Mouse (Mus musculus) heart, embryonic 11.5 days (tissue): ENCODE data around the gene Abcg3. TPM values are rescaled to one million over a fixed set of nuclear protein-coding genes. Genes with fewer than 3 reads are reported as not detected.

ENCODE experiments used
- ATAC-seq: fragments of 200-750 bp; cut with Nextera tagmentation; replicated peaks from 2 replicates; pipeline ENCODE4 v1.8.0; 2017; ENCODE audit warnings: moderate library complexity; ENCODE audit not compliant: insufficient number of reproducible peaks, low FRiP score, low TSS enrichment
- H3K27ac ChIP-seq: fragments of 300-500 bp; sonication (generic); 2 replicates; pipeline ENCODE4 v1.5.1; 2014; ENCODE audit warnings: mild to moderate bottlenecking, low read depth, low read length
- H3K27me3 ChIP-seq: fragments of 300-500 bp; sonication (generic); 2 replicates; pipeline ENCODE4 v1.6.1; 2014; ENCODE audit warnings: mild to moderate bottlenecking, low read length, mixed read lengths; ENCODE audit not compliant: control insufficient read depth, insufficient read depth
- H3K36me3 ChIP-seq: fragments of 300-500 bp; sonication (generic); 2 replicates; pipeline ENCODE4 v1.6.1; 2014; ENCODE audit warnings: mild to moderate bottlenecking, low read length, moderate library complexity, mixed read lengths; ENCODE audit not compliant: control insufficient read depth, insufficient read depth
- H3K4me1 ChIP-seq: fragments of 300-500 bp; sonication (generic); 2 replicates; pipeline ENCODE4 v1.6.1; 2014; ENCODE audit warnings: low read length; ENCODE audit not compliant: control insufficient read depth, insufficient read depth
- H3K4me2 ChIP-seq: fragments of 300-500 bp; sonication (generic); 2 replicates; pipeline ENCODE4 v1.6.1; 2014; ENCODE audit warnings: mild to moderate bottlenecking, moderate library complexity
- H3K4me3 ChIP-seq: fragments of 300-500 bp; sonication (generic); 2 replicates; pipeline ENCODE4 v1.5.1; 2014; ENCODE audit warnings: low read depth, low read length
- H3K9ac ChIP-seq: fragments of 300-500 bp; sonication (generic); 2 replicates; pipeline ENCODE4 v1.6.1; 2014; ENCODE audit warnings: mild to moderate bottlenecking, low read depth, low read length, moderate library complexity
- H3K9me3 ChIP-seq: fragments of 300-500 bp; sonication (generic); replicated peaks from 2 replicates; pipeline ENCODE4 v1.6.1; 2016; ENCODE audit warnings: low read length; ENCODE audit not compliant: control insufficient read depth
- WGBS: fragments of 180-500 bp; shearing (Covaris S2); extraction: QIAGEN DNeasy Blood & Tissue Kit; methylation state at CpG from one replicate; pipeline ENCODE4 v1.1.7; 2014; ENCODE audit not compliant: insufficient replicate concordance; 5-methylcytosine and 5-hydroxymethylcytosine counted together
- polyA plus RNA-seq: library from polyadenylated mRNA; unstranded; fragments of >200 nt; fragmentation: Nextera tagmentation; extraction: Ambion mirVana; gene quantifications from 2 replicates; pipeline ENCODE4 v1.2.1, GENCODE M21; 2014

Gene Abcg3
- 0.32 and 0.59 TPM in 2 replicates for polyA plus RNA-seq

DNA sequence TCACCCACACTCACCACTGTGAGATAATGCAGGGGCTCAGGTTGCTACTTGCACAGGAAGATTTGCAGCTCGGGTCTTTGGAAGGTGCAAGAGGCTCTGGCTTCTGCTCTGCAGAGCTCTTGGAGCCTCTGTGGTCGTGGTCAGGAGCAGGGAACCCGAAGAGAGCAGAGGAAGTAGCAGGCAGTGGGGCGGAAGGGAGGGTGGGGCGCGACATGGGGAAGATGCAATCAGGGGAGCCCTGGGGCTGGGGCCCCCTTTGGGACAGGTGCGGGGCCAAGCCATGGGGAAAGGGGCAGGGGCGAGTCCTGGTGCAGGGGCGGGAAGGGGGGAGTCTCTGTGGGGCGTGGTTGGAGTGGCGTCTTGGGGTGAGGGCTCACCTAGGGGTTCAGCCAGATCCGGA, at the start of gene Abcg3:
Gene Abcg3 (minus strand): TSS at position 184 of the 400 bp plus-strand sequence.
- ATAC-seq: no peak
- 23% methylated on average over 12 of the region's 12 CpGs for WGBS
- Histone ChIP-seq H3K27me3 (no peaks in the 10 kb centered on the region), H3K4me1 (peaks cover 2% of the 10 kb centered on the region; the same call in 1 of the 2 replicates), H3K9ac (peak within 1 kb of the TSS; percentile 23; the same call in 1 of the 2 replicates), H3K27ac (no peak within 1 kb of the TSS), H3K36me3 (no peaks in the 10 kb centered on the region), H3K4me2 (peak within 1 kb of the TSS; percentile 53), H3K9me3 (no peaks in the 10 kb centered on the region), H3K4me3 (peak within 1 kb of the TSS; percentile 29)

GRCm38 (mm10) chr5:105012551-105012950, 30.0 kb upstream of the Abcg3 start:
- H3K27ac ChIP-seq: no peak overlapping the region

GRCm38 (mm10) chr5:105011570-105011969, 29.1 kb upstream of the Abcg3 start:
- no peaks in the 10 kb centered on the region for H3K9me3 ChIP-seq
- WGBS: 75% methylated on average over 4 of the region's 4 CpGs

More at GRCm38 (mm10) chr5:105012551-105012950, 30.0 kb upstream of the Abcg3 start:
- WGBS: 86% methylated on average over 1 of the region's 1 CpGs
- no peaks in the 10 kb centered on the region for H3K27me3 ChIP-seq
- H3K4me3 ChIP-seq: no peak overlapping the region
- no peaks in the 10 kb centered on the region for H3K4me1 ChIP-seq
- ATAC-seq: no peak
- no peaks in the 10 kb centered on the region for H3K36me3 ChIP-seq
- no peak overlapping the region for H3K4me2 ChIP-seq
- no peaks in the 10 kb centered on the region for H3K9me3 ChIP-seq
- H3K9ac ChIP-seq: no peak overlapping the region

DNA sequence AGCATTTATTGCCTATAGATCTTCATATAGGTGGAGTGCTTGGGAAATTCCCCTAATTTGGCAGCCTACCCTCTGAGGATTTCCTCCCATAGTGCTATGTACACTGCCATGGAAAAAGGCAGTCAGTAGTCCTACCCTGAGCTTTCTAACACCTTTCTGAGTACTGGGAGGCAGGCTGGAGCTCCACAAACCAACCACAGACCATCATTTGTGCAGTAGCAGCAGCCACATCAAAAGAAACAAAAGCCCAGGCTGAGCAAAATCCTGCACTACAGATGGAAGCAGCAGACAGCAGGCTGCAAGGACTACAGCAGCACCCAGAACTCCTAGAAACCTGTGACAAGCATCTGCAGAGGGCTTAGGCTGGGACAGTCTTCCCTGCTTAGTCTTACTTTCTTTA, 27.9 kb upstream of the Abcg3 start:
- Histone ChIP-seq H3K4me3 (no peak overlapping the region), H3K36me3 (no peaks in the 10 kb centered on the region), H3K9me3 (no peaks in the 10 kb centered on the region), H3K27me3 (no peaks in the 10 kb centered on the region), H3K27ac (no peak overlapping the region), H3K9ac (no peak overlapping the region), H3K4me1 (no peaks in the 10 kb centered on the region), H3K4me2 (no peak overlapping the region)
- no peak for ATAC-seq

More at GRCm38 (mm10) chr5:105011570-105011969, 29.1 kb upstream of the Abcg3 start:
- Histone ChIP-seq H3K27me3 (no peaks in the 10 kb centered on the region), H3K4me1 (no peaks in the 10 kb centered on the region), H3K4me3 (no peak overlapping the region), H3K4me2 (no peak overlapping the region), H3K27ac (no peak overlapping the region), H3K36me3 (no peaks in the 10 kb centered on the region), H3K9ac (no peak overlapping the region)
- ATAC-seq: no peak

DNA sequence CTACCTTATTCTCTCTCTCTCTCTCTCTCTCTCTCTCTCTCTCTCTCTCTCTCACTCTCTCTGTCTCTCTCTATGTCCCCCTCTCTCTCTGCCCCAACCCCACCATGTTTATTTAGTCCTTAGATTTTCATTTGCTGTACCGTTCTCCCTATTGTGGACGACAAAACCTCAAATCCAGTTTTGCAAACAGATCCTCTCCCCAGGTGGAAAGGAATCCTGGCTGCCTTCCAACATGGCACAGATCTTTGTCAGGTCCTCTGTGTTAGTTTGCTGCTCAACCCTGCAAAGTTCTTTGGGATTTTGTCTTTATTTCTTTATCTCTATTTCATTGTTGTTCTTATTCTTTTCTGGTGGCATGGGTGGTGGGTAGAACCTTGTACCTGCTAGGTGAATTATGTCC, 6.9 kb upstream of the Abcg3 start:
- no peaks in the 10 kb centered on the region for H3K9me3 ChIP-seq
- no peak overlapping the region for H3K9ac ChIP-seq
- H3K27ac ChIP-seq: no peak overlapping the region
- ATAC-seq: no peak
- H3K36me3 ChIP-seq: no peaks in the 10 kb centered on the region
- no peak overlapping the region for H3K4me2 ChIP-seq
- no peak overlapping the region for H3K4me3 ChIP-seq
- no peaks in the 10 kb centered on the region for H3K27me3 ChIP-seq
- WGBS: 95% methylated on average over 2 of the region's 2 CpGs
- no peaks in the 10 kb centered on the region for H3K4me1 ChIP-seq

DNA sequence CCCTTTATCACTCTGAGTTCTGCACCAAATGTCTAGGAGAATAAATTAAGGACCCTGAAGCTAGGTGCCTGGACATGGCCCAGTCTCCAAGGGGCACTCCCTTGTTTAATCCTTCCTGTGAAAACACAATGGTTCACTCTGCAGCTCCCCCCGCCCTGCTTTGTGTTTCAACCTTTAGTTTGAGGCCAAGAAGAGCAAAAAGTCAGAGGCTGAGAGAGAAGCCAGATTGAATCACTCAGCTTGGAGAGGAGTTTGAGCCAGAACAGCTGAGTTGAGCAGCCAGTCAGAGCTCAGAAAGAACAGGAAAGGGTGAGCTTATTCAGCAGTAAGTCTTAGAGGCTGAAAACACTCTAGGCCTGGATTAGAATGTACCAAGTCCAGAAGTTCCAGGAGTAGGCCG, 5.5 kb upstream of the Abcg3 start:
- Histone ChIP-seq H3K27ac (no peak overlapping the region), H3K4me2 (no peak overlapping the region), H3K27me3 (no peaks in the 10 kb centered on the region), H3K9ac (no peak overlapping the region), H3K36me3 (no peaks in the 10 kb centered on the region), H3K9me3 (no peaks in the 10 kb centered on the region), H3K4me1 (no peaks in the 10 kb centered on the region), H3K4me3 (no peak overlapping the region)
- ATAC-seq: no peak
- 73% methylated on average over 2 of the region's 2 CpGs for WGBS

DNA sequence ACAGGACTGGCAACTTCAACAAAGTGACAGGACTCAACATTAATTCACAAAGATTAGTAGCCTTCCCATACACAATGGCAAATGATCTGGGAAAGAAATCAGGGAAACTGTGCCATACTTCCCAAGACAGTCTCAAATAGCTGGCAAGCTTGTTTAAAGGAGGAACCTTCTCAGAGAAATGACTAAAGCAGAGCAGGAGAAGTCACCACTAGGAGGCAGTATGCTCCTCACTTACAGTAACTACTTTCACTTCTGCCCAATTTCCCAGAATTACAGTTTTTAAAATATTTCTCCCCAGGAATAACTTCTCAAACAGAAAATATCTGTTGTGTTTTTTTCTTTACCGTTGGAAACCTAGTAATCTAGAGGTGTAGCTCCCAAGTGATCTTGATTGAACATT, 4.2 kb upstream of the Abcg3 start:
- H3K4me1 ChIP-seq: peaks cover 2% of the 10 kb centered on the region; the same call in 1 of the 2 replicates
- no peaks in the 10 kb centered on the region for H3K27me3 ChIP-seq
- WGBS: 35% methylated on average over 1 of the region's 1 CpGs
- H3K27ac ChIP-seq: no peak overlapping the region
- no peaks in the 10 kb centered on the region for H3K36me3 ChIP-seq
- no peak overlapping the region for H3K4me2 ChIP-seq
- no peaks in the 10 kb centered on the region for H3K9me3 ChIP-seq
- H3K4me3 ChIP-seq: no peak overlapping the region
- no peak for ATAC-seq
- no peak overlapping the region for H3K9ac ChIP-seq

DNA sequence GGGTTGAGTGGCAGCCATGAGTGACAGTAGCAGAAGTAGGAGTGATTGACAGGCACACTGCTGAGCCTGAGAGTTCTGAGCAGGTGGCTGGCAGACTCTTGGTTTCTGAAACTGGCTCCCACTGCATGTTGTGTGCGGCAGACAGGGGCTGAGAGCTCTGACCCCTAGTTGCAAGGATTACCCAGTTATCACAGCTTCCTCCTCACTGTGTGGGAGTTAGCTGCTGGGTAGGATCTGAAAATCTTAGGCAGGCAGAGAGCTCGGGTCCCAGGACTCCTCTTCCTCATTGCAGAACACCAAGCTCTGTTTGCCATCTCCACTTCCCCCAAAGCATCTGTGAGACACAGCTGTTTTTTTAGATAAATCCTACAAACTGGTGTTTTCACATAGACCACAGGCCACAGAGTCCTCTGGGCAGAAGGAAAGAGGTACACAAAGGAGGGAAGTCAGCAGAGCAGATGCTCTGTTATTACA, 3.4 kb downstream of the Abcg3 start:
- H3K4me1 ChIP-seq: peaks cover 2% of the 10 kb centered on the region; the same call in 1 of the 2 replicates
- 46% methylated on average over 2 of the region's 2 CpGs for WGBS
- no peaks in the 10 kb centered on the region for H3K27me3 ChIP-seq
- H3K9ac ChIP-seq: no peak overlapping the region
- no peak overlapping the region for H3K4me3 ChIP-seq
- no peak overlapping the region for H3K4me2 ChIP-seq
- H3K27ac ChIP-seq: no peak overlapping the region
- H3K36me3 ChIP-seq: no peaks in the 10 kb centered on the region
- no peak for ATAC-seq
- H3K9me3 ChIP-seq: no peaks in the 10 kb centered on the region

GRCm38 (mm10) chr5:104958141-104958793, 24.3 kb downstream of the Abcg3 start:
- no peaks in the 10 kb centered on the region for H3K9me3 ChIP-seq
- H3K9ac ChIP-seq: no peak overlapping the region
- no peak for ATAC-seq
- no peaks in the 10 kb centered on the region for H3K4me1 ChIP-seq
- no peaks in the 10 kb centered on the region for H3K27me3 ChIP-seq
- H3K4me3 ChIP-seq: no peak overlapping the region
- WGBS: 67% methylated on average over 2 of the region's 2 CpGs
- H3K27ac ChIP-seq: no peak overlapping the region
- H3K4me2 ChIP-seq: no peak overlapping the region
- H3K36me3 ChIP-seq: no peaks in the 10 kb centered on the region
